Mouse (Mus musculus) stomach, embryonic 15.5 days (tissue): ENCODE results near the gene Nalcn. TPM values are rescaled to one million over a fixed set of nuclear protein-coding genes. Genes with fewer than 3 reads are reported as not detected.

ENCODE experiments used
- ATAC-seq: fragments of 200-750 bp; cut with Nextera tagmentation; 2 replicates; pipeline ENCODE4 v1.8.0; 2017; ENCODE audit warnings: low read depth, moderate number of reproducible peaks, moderate TSS enrichment; ENCODE audit not compliant: insufficient read depth, low FRiP score
- H3K27ac ChIP-seq: fragments of 300-500 bp; sonication (generic); 2 replicates; pipeline ENCODE4 v1.5.1; 2015; ENCODE audit warnings: mild to moderate bottlenecking, inconsistent platforms
- H3K27me3 ChIP-seq: fragments of 300-500 bp; sonication (generic); replicated peaks from 2 replicates; pipeline ENCODE4 v1.6.1; 2015; ENCODE audit warnings: inconsistent platforms
- H3K36me3 ChIP-seq: fragments of 300-500 bp; sonication (generic); 2 replicates; pipeline ENCODE4 v1.6.1; 2015; ENCODE audit warnings: inconsistent platforms
- H3K4me1 ChIP-seq: fragments of 300-500 bp; sonication (generic); 2 replicates; pipeline ENCODE4 v1.6.1; 2015; ENCODE audit warnings: inconsistent platforms
- H3K4me2 ChIP-seq: fragments of 300-500 bp; sonication (generic); 2 replicates; pipeline ENCODE4 v1.6.1; 2015; ENCODE audit warnings: mild to moderate bottlenecking, inconsistent platforms
- H3K4me3 ChIP-seq: fragments of 300-500 bp; sonication (generic); replicated peaks from 2 replicates; pipeline ENCODE4 v1.5.1; 2015; ENCODE audit warnings: inconsistent platforms
- H3K9ac ChIP-seq: fragments of 300-500 bp; sonication (generic); 2 replicates; pipeline ENCODE4 v1.6.1; 2015; ENCODE audit warnings: inconsistent platforms
- H3K9me3 ChIP-seq: fragments of 300-500 bp; sonication (generic); 2 replicates; pipeline ENCODE4 v1.6.1; 2016; ENCODE audit warnings: inconsistent platforms
- WGBS: fragments of 180-500 bp; shearing (Covaris S2); methylation state at CpG from one replicate; pipeline ENCODE4 v1.1.7; 2015; 5-methylcytosine and 5-hydroxymethylcytosine counted together
- polyA plus RNA-seq: library from polyadenylated mRNA; unstranded; fragments of >200 nt; fragmentation: Nextera tagmentation; extraction: Ambion mirVana; gene quantifications from 2 replicates; pipeline ENCODE4 v1.2.1, GENCODE M21; 2015

Nalcn gene
- polyA plus RNA-seq, 1 experiment from 2014 or later = 1.1 TPM

DNA sequence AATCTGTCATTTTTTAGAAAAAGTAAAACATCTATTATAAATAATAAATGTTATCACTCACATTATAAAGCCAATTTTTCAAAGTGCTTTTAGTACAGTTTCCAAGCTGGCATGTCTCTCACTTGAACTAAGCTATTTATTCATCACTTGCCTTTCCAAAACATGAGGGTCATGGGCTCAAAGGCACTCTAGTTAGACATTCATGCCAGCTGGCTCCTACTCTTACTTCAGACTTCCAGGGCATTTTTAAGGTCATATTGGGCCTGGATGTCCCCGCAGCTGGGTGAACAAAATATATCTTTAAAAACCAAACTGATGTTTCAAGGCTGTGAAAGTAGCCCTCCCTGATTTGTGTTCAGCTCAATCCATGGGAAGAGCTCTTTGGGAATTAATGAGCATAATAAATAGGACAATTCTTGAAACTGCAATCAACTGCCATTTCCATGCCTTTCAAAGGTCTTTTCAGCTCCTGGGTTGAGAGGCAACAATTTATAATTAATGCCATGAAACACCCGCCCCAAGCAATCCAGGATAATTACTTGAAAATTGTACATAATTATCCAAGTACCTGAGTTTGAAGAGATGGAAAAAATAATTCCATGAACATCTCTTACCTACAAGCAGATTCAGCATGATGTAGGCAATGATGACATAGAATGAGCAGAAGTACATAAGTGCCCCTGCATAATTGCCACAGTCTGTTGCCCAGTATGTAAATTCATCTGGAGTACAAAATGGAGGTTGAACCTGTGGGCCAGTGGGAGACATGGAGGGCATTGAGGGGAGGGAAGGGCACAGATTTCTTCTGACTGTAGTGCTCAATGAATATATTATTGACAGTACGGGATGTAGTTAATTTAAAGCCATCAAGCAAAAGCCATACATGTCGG is 335.6 kb downstream of the Nalcn start:
- H3K4me2 ChIP-seq = no peak overlapping the region
- H3K27me3 ChIP-seq = no peaks in the 10 kb centered on the region
- no peak overlapping the region for H3K9ac ChIP-seq
- no peak overlapping the region for H3K27ac ChIP-seq
- ATAC-seq = no peak
- H3K36me3 ChIP-seq = no peaks in the 10 kb centered on the region
- H3K4me1 ChIP-seq = no peaks in the 10 kb centered on the region
- no peak overlapping the region for H3K4me3 ChIP-seq
- WGBS = 84% methylated on average over 4 of the region's 4 CpGs
- no peaks in the 10 kb centered on the region for H3K9me3 ChIP-seq

DNA sequence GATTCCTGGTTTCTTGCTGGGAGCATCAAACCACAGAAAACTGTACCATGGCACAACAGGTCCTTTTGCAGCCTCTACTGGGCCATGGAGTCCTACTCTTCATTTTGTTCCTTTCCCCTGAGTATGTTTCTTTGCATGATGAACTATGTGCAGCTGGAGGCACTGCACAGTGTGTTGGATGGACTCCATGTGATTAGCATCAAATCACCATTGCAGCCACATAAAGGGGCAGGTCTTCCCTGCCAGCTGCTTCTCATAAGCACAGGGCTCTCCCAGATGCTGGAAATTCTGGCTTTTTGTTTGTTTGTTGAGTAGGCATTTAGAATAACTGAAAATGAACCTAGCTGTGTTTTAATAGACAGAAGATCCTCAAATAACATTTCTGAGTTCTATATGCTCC is 344.8 kb downstream of the Nalcn start:
- Histone ChIP-seq H3K27me3 (no peaks in the 10 kb centered on the region), H3K4me2 (no peak overlapping the region), H3K4me3 (no peak overlapping the region), H3K9me3 (no peaks in the 10 kb centered on the region), H3K4me1 (no peaks in the 10 kb centered on the region), H3K9ac (no peak overlapping the region), H3K36me3 (no peaks in the 10 kb centered on the region), H3K27ac (no peak overlapping the region)
- no peak for ATAC-seq

DNA sequence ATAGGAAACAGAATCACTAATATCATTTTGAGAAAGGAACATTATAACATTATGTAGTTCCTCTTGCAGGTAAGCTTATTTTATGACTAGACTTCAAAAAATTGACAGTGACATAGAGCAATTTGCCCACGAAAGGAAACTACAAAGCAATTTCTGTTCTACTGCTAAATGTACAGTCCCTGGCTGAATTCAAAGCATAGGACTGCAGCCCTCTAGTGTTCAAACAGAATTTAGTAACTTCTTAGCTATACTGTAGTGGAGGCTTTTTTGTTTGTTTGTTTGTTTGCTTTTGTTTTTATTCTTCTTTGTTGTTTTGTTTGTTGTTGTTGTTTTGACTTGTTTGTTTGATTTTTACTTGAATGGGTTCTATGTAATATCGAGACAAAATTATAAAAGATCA is 354.8 kb downstream of the Nalcn start:
- no peak overlapping the region for H3K4me2 ChIP-seq
- 66% methylated on average over 2 of the region's 2 CpGs for WGBS
- no peaks in the 10 kb centered on the region for H3K4me1 ChIP-seq
- H3K36me3 ChIP-seq = no peaks in the 10 kb centered on the region
- no peak overlapping the region for H3K9ac ChIP-seq
- no peaks in the 10 kb centered on the region for H3K9me3 ChIP-seq
- no peak overlapping the region for H3K4me3 ChIP-seq
- no peak for ATAC-seq
- H3K27ac ChIP-seq = no peak overlapping the region
- H3K27me3 ChIP-seq = no peaks in the 10 kb centered on the region

DNA sequence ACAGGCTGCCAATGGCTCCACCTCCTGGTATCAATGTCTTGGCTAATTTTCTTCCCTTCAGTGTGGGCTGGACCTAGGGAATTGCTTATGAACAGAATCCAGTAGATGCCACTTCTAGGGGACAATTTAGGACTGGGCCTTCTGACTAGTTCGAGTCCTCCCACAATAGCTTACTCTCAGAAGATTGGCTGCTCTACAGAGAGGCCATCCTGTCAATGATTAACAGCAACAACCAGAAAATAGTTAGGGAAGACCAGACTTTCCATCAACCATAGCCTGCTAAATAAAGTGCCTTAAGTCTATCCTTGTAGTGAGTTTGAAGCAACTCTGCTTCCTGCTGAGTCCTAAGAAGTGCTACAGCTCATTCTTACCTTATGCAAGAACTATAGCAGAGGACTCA is 386.2 kb downstream of the Nalcn start:
- Histone ChIP-seq H3K27me3 (no peaks in the 10 kb centered on the region), H3K9me3 (no peaks in the 10 kb centered on the region), H3K9ac (no peak overlapping the region), H3K4me3 (no peak overlapping the region), H3K36me3 (no peaks in the 10 kb centered on the region), H3K27ac (no peak overlapping the region), H3K4me1 (no peaks in the 10 kb centered on the region), H3K4me2 (no peak overlapping the region)
- WGBS = 53% methylated on average over 1 of the region's 1 CpGs
- no peak for ATAC-seq

DNA sequence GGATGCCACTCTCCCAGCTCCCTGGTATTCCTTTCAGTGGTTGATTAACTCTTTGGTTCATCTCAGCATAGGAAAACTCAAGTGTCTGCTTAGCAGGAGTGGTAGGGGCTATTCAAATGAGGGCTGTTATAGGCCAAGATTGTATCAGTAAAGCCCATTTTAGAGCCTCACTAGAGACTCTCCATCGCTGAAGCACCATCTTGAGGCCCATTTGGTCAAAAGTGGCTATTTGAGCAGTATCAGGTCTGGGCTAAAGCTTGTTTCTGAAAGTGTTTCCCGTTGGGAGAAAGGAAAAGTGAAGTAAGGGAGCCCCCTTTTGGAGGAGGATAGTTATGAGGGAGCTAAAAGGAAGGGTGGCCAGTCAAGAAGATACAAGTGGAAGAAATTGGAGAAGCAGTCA is 387.0 kb downstream of the Nalcn start:
- Histone ChIP-seq H3K9ac (no peak overlapping the region), H3K4me1 (no peaks in the 10 kb centered on the region), H3K4me3 (no peak overlapping the region), H3K4me2 (no peak overlapping the region), H3K9me3 (no peaks in the 10 kb centered on the region), H3K27me3 (no peaks in the 10 kb centered on the region), H3K36me3 (no peaks in the 10 kb centered on the region), H3K27ac (no peak overlapping the region)
- no peak for ATAC-seq
- WGBS = 11% methylated on average over 2 of the region's 2 CpGs

DNA sequence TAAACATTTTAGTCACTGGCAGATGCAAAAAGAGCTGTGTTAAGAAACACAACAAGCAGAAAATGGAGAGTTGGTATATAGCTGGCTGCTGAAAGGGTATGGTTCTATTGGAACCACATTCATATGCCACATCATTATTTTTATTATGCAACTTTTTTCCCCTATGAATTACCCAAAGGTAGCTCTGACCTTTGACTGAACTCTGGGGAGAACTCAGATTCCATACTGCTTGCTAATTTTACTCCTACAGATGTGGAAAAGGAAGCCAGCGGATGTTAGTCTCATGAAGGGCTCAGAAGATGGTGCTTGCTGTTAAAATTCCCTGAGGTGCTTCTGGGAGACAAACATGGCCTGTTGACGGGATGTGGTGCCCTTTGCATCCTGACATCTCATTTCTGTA is 389.9 kb downstream of the Nalcn start:
- H3K36me3 ChIP-seq = no peaks in the 10 kb centered on the region
- H3K27ac ChIP-seq = no peak overlapping the region
- no peak overlapping the region for H3K4me2 ChIP-seq
- no peak for ATAC-seq
- no peaks in the 10 kb centered on the region for H3K9me3 ChIP-seq
- H3K4me1 ChIP-seq = no peaks in the 10 kb centered on the region
- WGBS = 61% methylated on average over 2 of the region's 2 CpGs
- H3K9ac ChIP-seq = no peak overlapping the region
- H3K4me3 ChIP-seq = no peak overlapping the region
- H3K27me3 ChIP-seq = no peaks in the 10 kb centered on the region

DNA sequence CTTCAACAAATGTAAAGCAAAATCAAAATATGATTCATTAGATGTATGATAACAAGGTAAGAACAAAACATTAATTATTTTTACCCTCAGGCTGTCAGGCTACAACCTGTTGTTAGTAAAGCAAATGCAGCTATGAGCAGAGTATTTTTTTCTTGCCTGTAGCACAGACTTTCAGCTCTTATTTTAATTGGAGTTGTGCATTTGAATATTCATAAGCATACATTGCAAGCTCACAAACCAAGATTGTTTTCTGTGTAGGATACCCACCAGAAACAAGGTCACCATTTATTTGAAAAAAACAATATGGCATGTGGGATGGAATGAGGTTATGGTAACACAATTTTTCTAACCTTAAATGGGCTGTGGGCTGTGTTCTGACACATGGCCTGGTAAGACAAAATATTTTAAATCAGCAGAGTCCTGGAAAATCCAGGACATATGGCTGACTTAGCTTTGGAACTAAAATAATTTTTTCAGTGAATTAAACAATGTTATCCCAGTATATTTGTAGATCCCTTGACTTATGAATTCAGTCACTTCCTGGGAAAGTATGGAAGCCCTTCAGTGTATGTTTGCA is 394.2 kb downstream of the Nalcn start:
- no peaks in the 10 kb centered on the region for H3K27me3 ChIP-seq
- no peak overlapping the region for H3K27ac ChIP-seq
- H3K36me3 ChIP-seq = no peaks in the 10 kb centered on the region
- no peak overlapping the region for H3K9ac ChIP-seq
- no peak for ATAC-seq
- H3K4me1 ChIP-seq = no peaks in the 10 kb centered on the region
- H3K9me3 ChIP-seq = no peaks in the 10 kb centered on the region
- no peak overlapping the region for H3K4me2 ChIP-seq
- no peak overlapping the region for H3K4me3 ChIP-seq

Other genes starting within 250 kb of the Nalcn start
- 0.15 and 0.23 TPM in 2 replicates for gene Itgbl1, start 32.8 kb upstream of the Nalcn start, polyA plus RNA-seq